Mouse (Mus musculus): Measurements from ENCODE around the gene Nploc4. TPM values are rescaled to one million over a fixed set of nuclear protein-coding genes. Genes with fewer than 3 reads are reported as not detected.
"Not testable (repeated sequence)": the region's sequence is repeated elsewhere in the genome, so short reads cannot be mapped to it uniquely, and the experiment has no call there.

Nploc4 gene
- polyA plus RNA-seq, 1 experiment from 2014 or later: 33.9 TPM

DNA sequence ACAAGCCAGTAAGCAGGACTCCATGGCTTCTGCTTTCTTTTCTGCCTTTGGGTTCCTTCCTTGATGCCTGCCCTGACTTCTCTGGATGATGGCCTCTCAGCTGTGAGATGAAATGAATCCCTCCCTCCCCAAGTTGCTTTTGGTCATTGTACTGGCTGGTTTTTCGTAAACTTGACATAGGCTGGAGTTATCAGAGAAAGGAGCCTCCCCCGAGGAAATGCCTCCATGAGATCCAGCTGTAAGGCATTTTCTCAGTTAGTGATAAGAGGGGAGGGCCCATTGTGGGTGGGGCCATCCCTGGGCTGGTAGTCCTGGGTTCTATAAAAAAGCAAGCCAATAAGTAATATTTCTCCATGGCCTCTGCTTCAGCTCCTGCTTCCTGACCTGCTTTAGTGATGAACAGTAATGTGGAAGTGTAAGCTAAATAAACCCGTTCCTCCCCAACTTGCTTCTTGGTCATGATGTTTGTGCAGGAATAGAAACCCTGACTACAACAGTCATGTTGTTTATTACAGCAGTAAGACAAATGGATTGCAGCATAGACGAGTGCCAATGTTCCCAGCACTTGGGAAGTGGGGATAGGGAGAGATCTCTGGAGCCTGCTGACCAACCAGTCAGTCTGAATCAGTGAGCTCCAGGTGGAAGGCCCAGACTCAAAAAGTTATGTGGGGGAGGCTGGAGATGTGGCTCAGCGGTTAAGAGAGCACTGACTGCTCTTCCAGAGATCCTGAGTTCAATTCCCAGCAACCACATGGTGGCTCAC is 82.0 kb downstream of the Nploc4 start:
- ATAC-seq: no peak
- WGBS: 81% methylated on average over 5 of the region's 5 CpGs
- Histone ChIP-seq H3K4me2 (no peak overlapping the region), H3K27me3 (no peaks in the 10 kb centered on the region), H3K9ac (no peak overlapping the region), H3K9me3 (replicated peaks) (no peaks in the 10 kb centered on the region), H3K27ac (no peak overlapping the region), H3K4me1 (peaks cover 65% of the 10 kb centered on the region), H3K4me3 (no peak overlapping the region), H3K36me3 (ENCODE audit: poor library complexity, severe bottlenecking) (no peaks in the 10 kb centered on the region)

DNA sequence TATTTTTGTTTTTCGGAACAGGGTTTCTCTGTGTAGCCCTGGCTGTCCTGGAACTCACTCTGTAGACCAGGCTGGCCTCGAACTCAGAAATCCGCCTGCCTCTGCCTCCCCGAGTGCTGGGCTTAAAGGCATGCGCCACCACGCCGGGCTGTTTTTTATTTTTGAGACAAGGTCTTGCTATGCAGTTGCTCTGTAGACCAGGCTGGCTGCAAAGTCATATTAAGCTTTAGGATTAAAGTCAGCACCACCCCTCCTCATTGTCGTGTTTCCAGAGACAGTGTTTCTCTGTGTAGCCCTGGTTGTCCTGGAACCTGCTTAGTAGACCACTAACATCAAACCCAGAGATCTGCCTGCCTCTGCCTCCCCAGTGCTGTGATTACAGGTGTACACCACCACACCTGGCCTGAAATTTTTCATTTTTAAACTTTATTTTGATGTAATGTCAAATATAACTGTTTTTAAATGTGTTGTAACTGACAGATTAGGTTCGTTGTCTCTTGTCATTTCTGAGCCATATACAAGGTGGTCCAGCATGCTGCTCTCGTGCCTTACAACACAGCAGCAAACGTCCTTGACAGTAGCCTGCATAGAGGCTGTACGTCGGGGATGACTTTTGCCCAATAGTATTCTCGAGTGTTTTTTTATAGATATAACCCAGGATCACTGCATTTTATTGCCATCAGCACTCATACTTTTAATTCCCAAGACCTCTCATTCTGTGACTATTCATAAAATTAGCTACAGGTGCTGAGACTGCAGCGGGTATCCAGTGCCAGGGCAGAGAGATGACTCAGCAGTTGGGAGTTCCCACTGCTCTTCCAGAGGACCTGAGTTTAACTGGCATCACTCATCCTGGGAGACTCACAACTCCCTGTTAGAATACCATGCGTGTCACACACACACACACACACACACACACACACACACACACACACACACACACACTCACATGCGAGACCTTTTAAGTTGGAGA is 82.9 kb downstream of the Nploc4 start:
- Histone ChIP-seq H3K9me3 (replicated peaks) (no peaks in the 10 kb centered on the region), H3K4me1 (peaks cover 62% of the 10 kb centered on the region), H3K27ac (no peak overlapping the region), H3K9ac (no peak overlapping the region), H3K4me2 (no peak overlapping the region), H3K27me3 (no peaks in the 10 kb centered on the region), H3K4me3 (no peak overlapping the region), H3K36me3 (ENCODE audit: poor library complexity, severe bottlenecking) (no peaks in the 10 kb centered on the region)
- no peak for ATAC-seq
- WGBS: 92% methylated on average over 17 of the region's 17 CpGs

DNA sequence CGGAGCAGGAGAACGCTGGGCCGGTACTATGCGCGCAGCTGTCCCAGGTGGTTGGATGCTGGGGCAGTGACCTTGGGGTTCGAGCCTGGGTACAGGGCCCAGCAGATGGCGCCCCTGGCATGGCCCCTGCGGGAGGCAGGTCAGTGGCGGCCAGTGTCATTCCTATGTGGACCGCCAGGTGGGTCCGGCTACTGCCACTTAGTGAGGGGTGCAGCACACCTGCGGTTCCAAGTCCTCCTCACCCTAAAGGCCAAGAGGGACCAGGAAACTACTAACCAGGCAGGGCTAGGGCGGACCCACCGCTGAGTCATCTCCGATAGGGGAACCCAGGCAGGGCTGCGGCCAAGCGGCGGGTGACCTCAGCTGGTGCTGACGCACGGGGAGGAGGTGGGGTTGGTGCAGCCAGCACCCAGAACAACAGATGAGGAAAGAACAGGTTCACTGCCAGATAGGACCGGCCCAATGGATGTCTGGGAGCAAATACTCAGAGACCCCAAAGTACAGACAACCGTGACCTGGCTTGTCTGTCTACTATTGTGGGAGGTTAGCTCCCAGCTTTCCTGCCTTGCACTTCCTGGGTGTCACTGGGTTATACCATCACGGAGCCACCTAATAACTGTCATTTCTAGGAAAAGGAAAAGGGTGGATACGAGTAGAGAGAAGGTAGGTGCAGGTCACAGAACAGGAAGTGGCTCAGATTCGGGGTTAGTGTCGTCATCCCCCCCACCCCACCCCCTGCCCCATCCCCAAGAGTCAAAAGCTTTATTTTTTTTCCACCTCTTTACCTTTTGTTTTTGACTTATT is 83.8 kb downstream of the Nploc4 start:
- H3K4me2 ChIP-seq: no peak overlapping the region
- no peaks in the 10 kb centered on the region for H3K36me3 ChIP-seq (ENCODE audit: poor library complexity, severe bottlenecking)
- H3K9ac ChIP-seq: 0 out of 2 replicates have a peak overlapping the region, but pooled peaks have one; percentile 5
- WGBS: 32% methylated on average over 26 of the region's 26 CpGs
- H3K27ac ChIP-seq: no peak overlapping the region
- ATAC-seq: no peak
- H3K4me3 ChIP-seq: no peak overlapping the region
- H3K27me3 ChIP-seq: no peaks in the 10 kb centered on the region
- H3K9me3 ChIP-seq (replicated peaks): no peaks in the 10 kb centered on the region
- peaks cover 57% of the 10 kb centered on the region for H3K4me1 ChIP-seq

DNA sequence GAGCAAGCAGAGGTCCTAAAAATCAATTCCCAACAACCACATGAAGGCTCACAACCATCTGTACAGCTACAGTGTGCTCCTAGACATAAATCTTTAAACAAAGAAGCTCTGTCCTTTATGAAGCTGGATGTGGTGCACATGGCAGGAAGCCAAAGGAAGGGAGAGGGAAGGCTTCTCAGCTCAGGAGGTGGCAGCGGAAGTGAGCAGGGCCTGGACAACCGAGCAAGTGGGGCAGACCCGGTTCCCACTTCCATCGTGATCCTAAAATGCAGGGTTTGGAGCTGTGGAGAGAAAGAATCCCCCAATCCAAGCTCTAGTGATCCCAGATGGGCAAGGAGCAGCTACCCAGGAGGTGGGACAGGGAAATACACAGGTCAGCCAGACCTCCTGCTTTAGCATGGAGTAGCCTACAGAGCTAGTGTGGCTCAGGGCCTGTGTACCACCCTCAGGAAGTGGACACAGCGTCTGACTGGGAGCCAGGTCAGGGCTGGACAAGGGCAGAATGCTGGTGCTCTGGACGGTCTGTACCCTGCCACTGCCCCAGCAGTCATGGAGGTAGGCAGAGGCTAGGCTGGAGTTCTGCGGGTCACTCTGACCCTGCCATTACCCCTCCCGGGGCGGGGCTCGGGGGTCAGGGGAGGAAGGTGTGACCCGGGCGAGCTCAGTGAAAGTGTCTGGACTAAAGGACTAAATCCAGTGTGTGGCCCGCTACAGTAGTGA is 84.8 kb downstream of the Nploc4 start:
- no peak for ATAC-seq
- Histone ChIP-seq H3K27me3 (no peaks in the 10 kb centered on the region), H3K9me3 (replicated peaks) (no peaks in the 10 kb centered on the region), H3K9ac (peak overlapping the region; percentile 50), H3K4me1 (peaks cover 48% of the 10 kb centered on the region), H3K36me3 (ENCODE audit: poor library complexity, severe bottlenecking) (no peaks in the 10 kb centered on the region), H3K4me2 (no peak overlapping the region), H3K27ac (peak overlapping the region; percentile 55), H3K4me3 (no peak overlapping the region)
- 74% methylated on average over 13 of the region's 13 CpGs for WGBS

DNA sequence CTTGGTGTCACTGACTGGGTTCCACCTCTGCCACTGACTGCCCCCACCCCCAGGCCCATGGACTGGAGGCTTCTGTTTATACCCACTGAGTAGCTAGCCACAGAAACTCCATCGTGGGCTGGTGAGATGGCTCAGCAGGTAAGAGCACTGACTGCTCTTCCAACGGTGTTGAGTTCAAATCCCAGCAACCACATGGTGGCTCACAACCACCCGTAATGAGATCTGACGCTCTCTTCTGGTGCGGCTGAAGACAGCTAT is 85.5 kb downstream of the Nploc4 start:
- not testable (repeated sequence) for H3K4me3 ChIP-seq; ATAC-seq; H3K27me3 ChIP-seq; H3K9ac ChIP-seq; H3K4me2 ChIP-seq; H3K36me3 ChIP-seq (ENCODE audit: poor library complexity, severe bottlenecking); H3K9me3 ChIP-seq (replicated peaks)
- H3K4me1 ChIP-seq: peaks cover 41% of the 10 kb centered on the region
- 0 out of 2 replicates have a peak overlapping the region, but pooled peaks have one; percentile 100 for H3K27ac ChIP-seq
- WGBS: 87% methylated on average over 5 of the region's 5 CpGs

DNA sequence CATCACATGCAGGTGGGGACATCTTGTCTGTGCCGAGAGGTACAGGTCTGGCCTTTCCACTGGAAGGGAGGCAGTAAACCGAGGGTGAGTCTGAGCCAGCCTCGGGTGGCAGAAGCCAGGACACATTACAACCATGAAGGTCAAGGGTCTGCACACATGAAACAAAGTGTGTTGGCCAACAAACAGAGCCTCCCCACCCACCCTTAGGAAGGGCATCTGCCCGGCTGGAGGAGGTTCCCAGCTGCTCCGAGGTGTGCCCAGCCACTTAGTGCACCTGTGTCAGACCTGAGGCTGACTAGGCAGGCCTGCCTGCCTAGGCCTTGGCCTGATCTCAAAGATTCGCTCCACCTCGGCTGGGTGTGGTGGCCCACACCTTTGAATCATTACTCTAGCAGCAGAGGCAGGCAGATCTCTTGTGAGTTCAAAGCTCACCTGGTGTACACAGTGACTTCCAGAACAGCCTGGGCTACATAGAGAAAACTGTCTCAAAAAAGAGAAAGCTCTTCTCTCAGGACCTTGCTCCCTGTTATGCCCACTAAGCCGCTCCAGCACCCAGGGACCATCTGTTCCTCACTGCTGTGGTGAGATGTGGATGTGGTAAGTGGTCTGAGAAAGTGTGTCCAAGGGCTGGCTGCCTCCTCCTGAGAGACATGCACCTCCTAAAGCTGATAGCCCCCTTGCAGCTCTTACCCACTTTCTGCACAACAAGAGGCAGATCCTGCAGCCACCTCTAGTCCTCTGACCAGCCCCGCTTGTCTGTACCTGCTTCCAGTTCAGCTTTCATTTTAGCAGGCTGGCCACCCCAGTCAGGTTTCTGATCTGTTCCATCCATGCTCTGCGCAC is 86.0 kb downstream of the Nploc4 start:
- Histone ChIP-seq H3K9me3 (replicated peaks) (no peaks in the 10 kb centered on the region), H3K27me3 (no peaks in the 10 kb centered on the region), H3K27ac (peak overlapping the region; percentile 100), H3K4me2 (no peak overlapping the region), H3K4me3 (no peak overlapping the region), H3K4me1 (peaks cover 44% of the 10 kb centered on the region), H3K9ac (0 out of 2 replicates have a peak overlapping the region, but pooled peaks have one; percentile 2), H3K36me3 (ENCODE audit: poor library complexity, severe bottlenecking) (peaks cover 8% of the 10 kb centered on the region)
- 88% methylated on average over 10 of the region's 10 CpGs for WGBS
- no peak for ATAC-seq

DNA sequence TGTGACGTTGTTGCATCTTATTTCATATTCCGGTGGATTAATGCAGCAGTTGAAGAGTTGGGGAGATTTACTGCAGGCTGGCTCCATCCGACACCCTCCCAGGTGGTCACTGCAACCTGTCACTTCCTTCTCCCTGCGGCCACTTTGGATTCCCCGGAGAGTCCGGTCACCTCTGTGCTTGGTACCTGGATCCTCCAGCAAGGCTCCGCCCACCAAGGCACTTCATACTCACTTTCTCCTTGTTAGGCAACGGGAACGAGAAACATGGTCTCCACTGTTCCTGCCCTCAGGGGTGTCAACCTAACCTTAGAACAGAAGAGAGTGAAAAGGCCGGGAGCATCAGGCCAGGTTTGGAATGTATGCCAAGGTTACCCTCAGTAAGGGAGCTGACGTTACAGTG is 86.8 kb downstream of the Nploc4 start:
- 22% methylated on average over 11 of the region's 11 CpGs for WGBS
- peak overlapping the region; percentile 100 for H3K4me3 ChIP-seq
- H3K27me3 ChIP-seq: no peaks in the 10 kb centered on the region
- H3K9me3 ChIP-seq (replicated peaks): no peaks in the 10 kb centered on the region
- H3K27ac ChIP-seq: peak overlapping the region; percentile 100
- ATAC-seq: no peak
- H3K36me3 ChIP-seq (ENCODE audit: poor library complexity, severe bottlenecking): peaks cover 10% of the 10 kb centered on the region
- H3K9ac ChIP-seq: peak overlapping the region; percentile 100
- H3K4me1 ChIP-seq: peaks cover 46% of the 10 kb centered on the region
- peak overlapping the region; percentile 97 for H3K4me2 ChIP-seq

DNA sequence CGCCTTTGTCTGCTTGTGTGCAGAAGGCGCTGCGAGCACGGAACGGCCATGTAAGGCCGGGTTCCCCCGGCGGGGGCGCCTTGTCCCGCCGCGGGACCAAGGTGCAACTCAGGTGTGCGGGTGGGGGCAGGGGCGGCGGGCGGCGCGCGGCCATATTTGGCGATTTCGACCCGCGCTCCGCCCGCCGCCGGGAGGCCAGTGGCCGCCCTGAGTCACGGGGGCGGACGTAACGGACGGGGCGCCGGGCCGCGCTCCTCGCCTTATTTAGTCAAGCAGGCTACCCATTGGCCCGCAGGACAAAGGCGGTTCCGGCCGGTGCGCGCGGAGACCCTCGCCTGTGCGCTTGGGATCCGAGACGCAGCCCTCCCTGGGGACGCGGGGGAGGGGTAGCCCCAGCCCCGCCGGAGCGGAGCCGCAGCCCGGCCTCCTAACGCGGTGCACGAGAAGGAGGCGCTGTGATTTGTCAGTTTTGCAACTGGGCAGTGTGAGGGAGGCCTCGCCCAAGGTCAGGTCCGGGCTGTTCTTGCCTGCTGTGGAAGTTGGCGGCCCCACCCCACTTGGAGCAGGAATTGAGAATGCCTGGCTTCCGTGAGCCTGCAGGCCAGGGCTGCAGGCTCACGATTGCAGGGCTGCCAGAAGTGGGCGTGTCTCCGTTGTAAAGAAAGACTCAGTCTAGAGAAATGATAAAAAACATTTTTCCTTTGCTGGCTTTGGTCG is 87.4 kb downstream of the Nploc4 start:
- Histone ChIP-seq H3K9ac (peak overlapping the region; percentile 100), H3K9me3 (replicated peaks) (no peaks in the 10 kb centered on the region), H3K4me3 (peak overlapping the region; percentile 100), H3K4me2 (peak overlapping the region; percentile 97), H3K36me3 (ENCODE audit: poor library complexity, severe bottlenecking) (peaks cover 15% of the 10 kb centered on the region), H3K27me3 (no peaks in the 10 kb centered on the region), H3K4me1 (peaks cover 50% of the 10 kb centered on the region), H3K27ac (peak overlapping the region; percentile 100)
- peak; percentile 57 for ATAC-seq
- 4% methylated on average over 68 of the region's 68 CpGs for WGBS

DNA sequence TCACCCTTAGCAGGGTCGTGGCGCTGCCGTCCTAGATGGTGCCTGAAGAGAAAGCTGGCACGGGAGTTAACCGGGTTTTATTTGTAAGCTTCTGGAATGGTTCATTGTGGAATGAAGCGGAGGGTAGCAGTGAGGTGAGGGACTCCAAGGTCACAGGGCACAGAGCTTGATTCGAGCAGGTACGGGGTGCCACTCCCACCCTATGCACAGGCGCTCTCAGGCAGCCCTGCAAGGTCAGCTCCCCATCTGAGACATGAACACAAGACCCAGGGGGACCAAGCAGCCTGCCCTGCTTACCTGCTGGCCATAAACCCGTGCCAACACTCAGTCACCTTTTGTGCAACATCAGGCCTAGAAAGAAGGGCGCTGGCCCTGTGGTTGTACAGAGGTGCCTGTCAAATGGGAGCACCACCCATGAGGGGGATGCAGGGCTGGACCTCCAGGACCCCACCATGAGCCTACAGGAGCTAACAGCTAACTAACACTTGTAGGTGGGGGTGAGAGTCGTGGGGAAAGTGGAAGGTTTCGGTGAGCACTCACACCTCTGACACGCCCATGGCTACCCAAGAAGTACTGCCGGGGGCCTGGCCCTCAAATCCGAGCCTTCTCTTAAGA is 88.0 kb downstream of the Nploc4 start:
- Histone ChIP-seq H3K4me1 (peaks cover 57% of the 10 kb centered on the region), H3K27ac (peak overlapping the region; percentile 100), H3K4me3 (peak overlapping the region; percentile 100), H3K9me3 (replicated peaks) (no peaks in the 10 kb centered on the region), H3K4me2 (peak overlapping the region; percentile 97), H3K36me3 (ENCODE audit: poor library complexity, severe bottlenecking) (peaks cover 21% of the 10 kb centered on the region), H3K27me3 (no peaks in the 10 kb centered on the region), H3K9ac (peak overlapping the region; percentile 100)
- ATAC-seq: 0 out of 2 replicates have a peak, but pooled peaks have one; percentile 0
- 3% methylated on average over 16 of the region's 16 CpGs for WGBS

Measured in forebrain, embryonic 13.5 days (tissue).